9 mouse cellular contexts compared by ENCODE assay signal in the genomic region with DNA sequence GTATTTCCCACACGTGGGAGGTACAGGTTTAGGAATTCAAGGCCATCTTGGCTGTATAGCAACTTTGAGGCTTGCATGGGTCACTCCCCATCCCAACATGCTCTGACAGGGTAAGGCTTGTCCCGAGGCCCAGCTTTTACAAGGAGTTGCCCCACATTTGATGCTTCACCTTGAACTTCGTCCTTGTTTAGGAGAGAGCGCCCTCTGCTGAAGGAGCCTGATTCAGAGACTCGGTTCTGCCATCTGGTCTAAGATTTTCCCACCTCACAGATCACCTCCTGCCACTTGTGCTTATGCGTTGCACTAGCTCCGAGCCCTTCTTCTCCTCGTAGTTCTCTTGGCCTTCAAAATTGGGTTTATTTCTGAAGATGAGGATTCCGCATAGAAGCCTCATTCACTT.
A peak's percentile ranks its signal among the peaks of the same experiment; 100 is the strongest.
DNase-seq lines count a peak whose midpoint lies in the region; TF ChIP-seq lines count a peak whose summit lies in the region.
"Had no signal": no experiment of that assay in that cellular context is flagged by ENCODE, and none has a peak within 500 bp of the region (broad histone marks: within the 10 kb centered on the region; RNA-seq: fewer than 3 reads in every experiment).

No protein-coding gene starts in this region.

- no peak for TF ChIP-seq POLR2A in testis, adult 2 months (IDR thresholded peaks at IDR 0.05; ENCODE audit: control insufficient read depth, low read depth, low read length)

- H3K4me1 ChIP-seq in testis, adult 2 months (ENCODE audit: control insufficient read depth, insufficient read depth, low read length): no peaks in the 10 kb centered on the region

- H3K36me3 ChIP-seq in testis, adult 2 months (ENCODE audit: control insufficient read depth, insufficient read depth, low read length): no peaks in the 10 kb centered on the region

- H3K27ac ChIP-seq in testis, adult 2 months (ENCODE audit: control insufficient read depth, insufficient read depth, low read depth, low read length): peak overlapping the region; percentile 37; the same call in 1 of the 2 replicates

- no peaks in the 10 kb centered on the region for H3K27me3 ChIP-seq in testis, adult 2 months (ENCODE audit: control insufficient read depth, insufficient read depth, low read length)

- peak; percentile 16 to 68 for DNase-seq in heart, adult 18-20 months
- DNase-seq in heart, adult 9 months (ENCODE audit: low spot score in 2 of 2): no peak
- no peak for DNase-seq in testis, postnatal 14 days (ENCODE audit: low spot score)
- DNase-seq in cerebellum, postnatal 25 days: peak; percentile 69 to 82
- peak; percentile 36 for DNase-seq in induced T-regulatory cell, adult 2 months (ENCODE audit: low read depth)
- peak; percentile 60 to 63 for DNase-seq in right cerebral cortex, adult 2 months (ENCODE audit: low spot score in 2 of 2)
- DNase-seq in ovary, postnatal 36 days (ENCODE audit: low spot score): no peak

- H3K4me3 ChIP-seq in testis, adult 2 months (ENCODE audit: control insufficient read depth, low read depth, low read length): no peak overlapping the region
- H3K4me3 ChIP-seq: myocyte had no signal

- TF ChIP-seq CTCF in testis, adult 2 months (IDR thresholded peaks at IDR 0.05; ENCODE audit: control insufficient read depth, insufficient read depth, insufficient replicate concordance, low read depth, low read length): 0 out of 2 replicates have a peak, but pooled peaks have one; percentile 12

Comparison
In these comparisons a context has a peak if more than half of its experiments do, and no peak if none do; other contexts are left out.
1. DNase-seq: peak in heart, adult 18-20 months (2 of 2), cerebellum, postnatal 25 days (2 of 2), induced T-regulatory cell, adult 2 months (single experiment) and right cerebral cortex, adult 2 months (2 of 2); none in heart, adult 9 months (0 of 2), testis, postnatal 14 days (single experiment) and ovary, postnatal 36 days (single experiment).